Mouse (Mus musculus) hindbrain, embryonic 11.5 days (tissue): Measurements from ENCODE around the gene Kank1. TPM values are rescaled to one million over a fixed set of nuclear protein-coding genes. Genes with fewer than 3 reads are reported as not detected.

Source experiments
- ATAC-seq: fragments of 200-750 bp; cut with Nextera tagmentation; 2 replicates; pipeline ENCODE4 v1.8.0; 2017; ENCODE audit warnings: mild to moderate bottlenecking, moderate TSS enrichment, moderate library complexity; ENCODE audit not compliant: low FRiP score
- DNase-seq: peaks from one replicate; pipeline ENCODE4 v3.0.0-alpha.2; 2015; ENCODE audit warnings: low spot score
- H3K27ac ChIP-seq: fragments of 300-500 bp; sonication (generic); 2 replicates; pipeline ENCODE4 v1.5.1; 2014; ENCODE audit warnings: mild to moderate bottlenecking, low read depth, low read length
- H3K27me3 ChIP-seq: fragments of 300-500 bp; sonication (generic); 2 replicates; pipeline ENCODE4 v1.6.1; 2014; ENCODE audit warnings: mild to moderate bottlenecking, low read length, moderate library complexity, mixed read lengths; ENCODE audit not compliant: control insufficient read depth, insufficient read depth
- H3K36me3 ChIP-seq: fragments of 300-500 bp; sonication (generic); 2 replicates; pipeline ENCODE4 v1.6.1; 2014; ENCODE audit warnings: mild to moderate bottlenecking, low read length, moderate library complexity, mixed read lengths; ENCODE audit not compliant: control insufficient read depth, insufficient read depth
- H3K4me1 ChIP-seq: fragments of 300-500 bp; sonication (generic); replicated peaks from 2 replicates; pipeline ENCODE4 v1.6.1; 2014; ENCODE audit warnings: low read length, mixed read lengths; ENCODE audit not compliant: control insufficient read depth, insufficient read depth
- H3K4me2 ChIP-seq: fragments of 300-500 bp; sonication (generic); replicated peaks from 2 replicates; pipeline ENCODE4 v1.6.1; 2014; ENCODE audit warnings: mild to moderate bottlenecking, low read depth, low read length
- H3K4me3 ChIP-seq: fragments of 300-500 bp; sonication (generic); 2 replicates; pipeline ENCODE4 v1.5.1; 2014; ENCODE audit warnings: low read depth, low read length
- H3K9ac ChIP-seq: fragments of 300-500 bp; sonication (generic); 2 replicates; pipeline ENCODE4 v1.6.1; 2014; ENCODE audit warnings: low read depth, low read length
- H3K9me3 ChIP-seq: fragments of 300-500 bp; sonication (generic); 2 replicates; pipeline ENCODE4 v1.6.1; 2016; ENCODE audit warnings: low read length; ENCODE audit not compliant: control insufficient read depth
- WGBS: fragments of 180-500 bp; shearing (Covaris S2); extraction: QIAGEN DNeasy Blood & Tissue Kit; methylation state at CpG from one replicate; pipeline ENCODE4 v1.1.7; 2014; 5-methylcytosine and 5-hydroxymethylcytosine counted together
- polyA plus RNA-seq: library from polyadenylated mRNA; unstranded; fragments of >200 nt; fragmentation: Nextera tagmentation; extraction: Ambion mirVana; gene quantifications from 2 replicates; pipeline ENCODE4 v1.2.1, GENCODE M21; 2014

Kank1 gene
- polyA plus RNA-seq, 1 experiment from 2014 or later, result 12.0 TPM

- Histone ChIP-seq H3K9ac (no peak overlapping the region), H3K4me2 (no peak overlapping the region), H3K4me3 (no peak overlapping the region), H3K4me1 (no peaks in the 10 kb centered on the region), H3K27ac (no peak overlapping the region), H3K9me3 (no peaks in the 10 kb centered on the region), H3K36me3 (no peaks in the 10 kb centered on the region), H3K27me3 (no peaks in the 10 kb centered on the region)
- ATAC-seq, result no peak
- WGBS, result 83% methylated on average over 6 of the region's 6 CpGs
- no peak for DNase-seq
These were observed 244.0 kb downstream of the Kank1 start for GRCm38 (mm10) chr19:25480820-25481219.

Other genes starting within 250 kb of the Kank1 start
- 0.70 and 4.1 TPM in 2 replicates for gene Dock8, start 237.4 kb upstream of the Kank1 start, polyA plus RNA-seq